Mouse (Mus musculus) MEL (cell line): ENCODE results near the gene Scpep1. TPM values are rescaled to one million over a fixed set of nuclear protein-coding genes. Genes with fewer than 3 reads are reported as not detected.
"Not testable (repeated sequence)": the region's sequence is repeated elsewhere in the genome, so short reads cannot be mapped to it uniquely, and the experiment has no call there.

ENCODE experiments used
- DNase-seq: peaks from one replicate; pipeline ENCODE4 v3.0.0; 2011; ENCODE audit warnings: low read depth, low spot score
- H3K27ac ChIP-seq: 2 replicates; pipeline ENCODE4 v1.5.1; 2012; ENCODE audit warnings: low read depth, mild to moderate bottlenecking, control low read depth, low read length, moderate library complexity; ENCODE audit not compliant: control insufficient read depth
- H3K27me3 ChIP-seq, 2 experiments: fragments of 150-350 bp in 1 of 2; sonication (generic) in 1 of 2; 2 replicates each; pipeline ENCODE4 v1.6.1; 2012; ENCODE audit warnings: low read length in 2 of 2, mild to moderate bottlenecking in 2 of 2, improper control_type of control experiment in 1 of 2, moderate library complexity in 1 of 2; ENCODE audit not compliant: insufficient read depth in 2 of 2, control insufficient read depth in 1 of 2
- H3K36me3 ChIP-seq, 2 experiments: 2 replicates each; pipeline ENCODE4 v1.6.1; 2012 to 2014; ENCODE audit warnings: low read length in 2 of 2, improper control_type of control experiment in 1 of 2, inconsistent platforms in 1 of 2, mild to moderate bottlenecking in 1 of 2; ENCODE audit not compliant: insufficient read depth in 2 of 2, control insufficient read depth in 1 of 2
- H3K4me1 ChIP-seq, 2 experiments: fragments of 150-350 bp in 1 of 2; sonication (generic) in 1 of 2; 2 replicates each; pipeline ENCODE4 v1.6.1; 2012; ENCODE audit warnings: low read length in 2 of 2, improper control_type of control experiment in 1 of 2, mild to moderate bottlenecking in 1 of 2; ENCODE audit not compliant: insufficient read depth in 2 of 2, control insufficient read depth in 1 of 2
- H3K4me3 ChIP-seq, 2 experiments: fragments of 150-350 bp in 1 of 2; sonication (generic) in 1 of 2; 2 replicates each; pipeline ENCODE4 v1.5.1; 2012; ENCODE audit warnings: low read depth in 2 of 2, low read length in 2 of 2, mild to moderate bottlenecking in 2 of 2, moderate library complexity in 2 of 2, control low read depth in 1 of 2, improper control_type of control experiment in 1 of 2; ENCODE audit not compliant: control insufficient read depth in 1 of 2, insufficient read depth in 1 of 2
- H3K79me2 ChIP-seq: 2 replicates; pipeline ENCODE4 v1.6.1; 2012; ENCODE audit warnings: mild to moderate bottlenecking, low read length, moderate library complexity; ENCODE audit not compliant: control insufficient read depth, poor library complexity, insufficient read depth
- H3K9ac ChIP-seq: 2 replicates; pipeline ENCODE4 v1.6.1; 2012; ENCODE audit warnings: low read depth, mild to moderate bottlenecking, control low read depth, low read length, moderate library complexity; ENCODE audit not compliant: control insufficient read depth, poor library complexity, severe bottlenecking
- H3K9me3 ChIP-seq: fragments of 150-350 bp; sonication (generic); replicated peaks from 2 replicates; pipeline ENCODE4 v1.6.1; 2012; ENCODE audit warnings: mild to moderate bottlenecking, low read length, improper control_type of control experiment, moderate library complexity; ENCODE audit not compliant: insufficient read depth
- CHD1 ChIP-seq: IDR thresholded peaks from 2 replicates; pipeline ENCODE4 v1.6.1; 2012; ENCODE audit warnings: low read depth, mild to moderate bottlenecking, inconsistent platforms, low read length, improper control_type of control experiment
- CHD2 ChIP-seq: IDR thresholded peaks from 2 replicates; pipeline ENCODE4 v1.6.1; 2011; ENCODE audit warnings: low read length, improper control_type of control experiment
- CTCF ChIP-seq, 3 experiments: IDR thresholded peaks in 2 of 3; conservative IDR thresholded peaks in 1 of 3; 2 replicates each; pipeline ENCODE4 v1.5.1; 2011 to 2012; ENCODE audit warnings: low read length in 3 of 3, low read depth in 2 of 3, mild to moderate bottlenecking in 2 of 3, improper control_type of control experiment in 1 of 3, inconsistent platforms in 1 of 3, mixed read lengths in 1 of 3, moderate library complexity in 1 of 3; ENCODE audit not compliant: control insufficient read depth in 1 of 3, insufficient read depth in 1 of 3, poor library complexity in 1 of 3, severe bottlenecking in 1 of 3
- ELF1 ChIP-seq: IDR thresholded peaks from 2 replicates; pipeline ENCODE4 v1.6.1; 2014; ENCODE audit warnings: low read depth, mild to moderate bottlenecking, inconsistent platforms, low read length, improper control_type of control experiment, moderate library complexity
- EP300 ChIP-seq, 2 experiments: IDR thresholded peaks; 2 replicates each; pipeline ENCODE4 v1.6.1; 2011; ENCODE audit warnings: improper control_type of control experiment in 2 of 2, low read length in 2 of 2, low read depth in 1 of 2, mild to moderate bottlenecking in 1 of 2
- ETS1 ChIP-seq: IDR thresholded peaks from 2 replicates; pipeline ENCODE4 v1.6.1; 2012; ENCODE audit warnings: low read depth, mild to moderate bottlenecking, inconsistent platforms, low read length, improper control_type of control experiment, moderate library complexity
- GABPA ChIP-seq: IDR thresholded peaks from 2 replicates; pipeline ENCODE4 v1.6.1; 2012; ENCODE audit warnings: low read depth, mild to moderate bottlenecking, inconsistent platforms, low read length, improper control_type of control experiment, moderate library complexity
- GATA1 ChIP-seq: IDR thresholded peaks from 2 replicates; pipeline ENCODE4 v1.6.1; 2011; ENCODE audit warnings: low read depth, low read length, improper control_type of control experiment
- HCFC1 ChIP-seq: IDR thresholded peaks from 2 replicates; pipeline ENCODE4 v1.6.1; 2012; ENCODE audit warnings: low read depth, mild to moderate bottlenecking, inconsistent platforms, low read length, improper control_type of control experiment, moderate library complexity
- JUND ChIP-seq: IDR thresholded peaks from 2 replicates; pipeline ENCODE4 v1.6.1; 2011; ENCODE audit warnings: low read depth, mild to moderate bottlenecking, improper control_type of control experiment, low read length
- MAFK ChIP-seq: IDR thresholded peaks from 2 replicates; pipeline ENCODE4 v1.6.1; 2011; ENCODE audit warnings: low read depth, mild to moderate bottlenecking, low read length, improper control_type of control experiment, borderline replicate concordance
- MAZ ChIP-seq: IDR thresholded peaks from 2 replicates; pipeline ENCODE4 v1.6.1; 2012; ENCODE audit warnings: low read depth, mild to moderate bottlenecking, inconsistent platforms, low read length, improper control_type of control experiment
- MEF2A ChIP-seq: IDR thresholded peaks from 2 replicates; pipeline ENCODE4 v1.6.1; 2014; ENCODE audit warnings: low read depth, mild to moderate bottlenecking, inconsistent platforms, low read length, improper control_type of control experiment; ENCODE audit not compliant: poor library complexity, insufficient replicate concordance, severe bottlenecking; ENCODE audit errors: extremely low read depth
- MXI1 ChIP-seq: IDR thresholded peaks from 2 replicates; pipeline ENCODE4 v1.6.1; 2011; ENCODE audit warnings: mild to moderate bottlenecking, low read depth, low read length, improper control_type of control experiment
- MYC ChIP-seq: IDR thresholded peaks from 2 replicates; pipeline ENCODE4 v1.6.1; 2011; ENCODE audit warnings: low read depth, mild to moderate bottlenecking, low read length, improper control_type of control experiment, moderate library complexity
- NELFE ChIP-seq: IDR thresholded peaks from 2 replicates; pipeline ENCODE4 v1.6.1; 2011; ENCODE audit warnings: low read depth, low read length, improper control_type of control experiment
- NRF1 ChIP-seq: IDR thresholded peaks from 2 replicates; pipeline ENCODE4 v1.6.1; 2014; ENCODE audit warnings: low read depth, mild to moderate bottlenecking, inconsistent platforms, low read length, improper control_type of control experiment, moderate library complexity; ENCODE audit not compliant: poor library complexity, insufficient read depth, severe bottlenecking
- POLR2AphosphoS2 ChIP-seq: IDR thresholded peaks from 2 replicates; pipeline ENCODE4 v1.6.1; 2011; ENCODE audit warnings: low read length, improper control_type of control experiment
- POLR2AphosphoS5 ChIP-seq: IDR thresholded peaks from 2 replicates; pipeline ENCODE4 v1.6.1; 2012; ENCODE audit warnings: low read depth, borderline replicate concordance, mild to moderate bottlenecking, inconsistent platforms, low read length, moderate library complexity, mixed read lengths
- RAD21 ChIP-seq: IDR thresholded peaks from 2 replicates; pipeline ENCODE4 v1.6.1; 2011; ENCODE audit warnings: mild to moderate bottlenecking, low read depth, low read length, improper control_type of control experiment
- SIN3A ChIP-seq: IDR thresholded peaks from 2 replicates; pipeline ENCODE4 v1.6.1; 2012; ENCODE audit warnings: low read length, improper control_type of control experiment, inconsistent platforms
- SMC3 ChIP-seq: IDR thresholded peaks from 2 replicates; pipeline ENCODE4 v1.6.1; 2011; ENCODE audit warnings: low read depth, low read length, improper control_type of control experiment
- TBP ChIP-seq: IDR thresholded peaks from 2 replicates; pipeline ENCODE4 v1.8.0; 2011; ENCODE audit warnings: low read depth, low read length, improper control_type of control experiment
- UBTF ChIP-seq: IDR thresholded peaks from 2 replicates; pipeline ENCODE4 v1.6.1; 2012; ENCODE audit warnings: low read depth, mild to moderate bottlenecking, inconsistent platforms, low read length, improper control_type of control experiment, moderate library complexity, borderline replicate concordance; ENCODE audit not compliant: insufficient read depth
- USF1 ChIP-seq: IDR thresholded peaks from 2 replicates; pipeline ENCODE4 v1.6.1; 2014; ENCODE audit warnings: low read depth, mild to moderate bottlenecking, inconsistent platforms, low read length, improper control_type of control experiment, moderate library complexity
- USF2 ChIP-seq, 2 experiments: IDR thresholded peaks; 2 replicates each; pipeline ENCODE4 v1.6.1; 2011 to 2012; ENCODE audit warnings: improper control_type of control experiment in 2 of 2, low read length in 2 of 2, borderline replicate concordance in 1 of 2, inconsistent platforms in 1 of 2, low read depth in 1 of 2, mild to moderate bottlenecking in 1 of 2; ENCODE audit not compliant: insufficient read depth in 1 of 2
- ZC3H11A ChIP-seq: IDR thresholded peaks from 2 replicates; pipeline ENCODE4 v1.6.1; 2012; ENCODE audit warnings: low read depth, mild to moderate bottlenecking, inconsistent platforms, low read length, improper control_type of control experiment
- ZKSCAN1 ChIP-seq: IDR thresholded peaks from 2 replicates; pipeline ENCODE4 v1.6.1; 2012; ENCODE audit warnings: low read depth, mild to moderate bottlenecking, inconsistent platforms, low read length, improper control_type of control experiment, moderate library complexity
- ZNF384 ChIP-seq: IDR thresholded peaks from 2 replicates; pipeline ENCODE4 v1.6.1; 2012; ENCODE audit warnings: low read depth, mild to moderate bottlenecking, inconsistent platforms, low read length, improper control_type of control experiment
- polyA plus RNA-seq, 2 experiments: library from polyadenylated mRNA; stranded (reverse) in 1 of 2; unstranded in 1 of 2; fragments of >175 nt in 1 of 2; fragments of >200 nt in 1 of 2; gene quantifications; 2 replicates each; pipeline versions ENCODE4 v1.2.1 to v1.2.4; 2012; ENCODE audit warnings: low replicate concordance in 2 of 2, low read depth in 1 of 2; ENCODE audit not compliant: insufficient read length in 2 of 2, insufficient read depth in 1 of 2, missing spikeins in 1 of 2
- total RNA-seq: library from RNA; depleted of rRNA; stranded (reverse); fragments of 300-350 nt; gene quantifications from 2 replicates; pipeline ENCODE4 v1.2.3, GENCODE M21; 2012

Scpep1 gene
- total and polyA plus RNA-seq, 3 experiments: 7.9 to 15.6 TPM; not detected in 1

GRCm38 (mm10) chr11:88997343-88997742 lies 42.1 kb upstream of the Scpep1 start:
- peak; percentile 70; the same call in 1 of the 2 replicates for TF ChIP-seq MAFK
- TF ChIP-seq ZNF384: peak; percentile 79; the same call in 1 of the 2 replicates
- peak in 1 of 3 experiments; percentile 26; a peak in 1 of 6 replicates for TF ChIP-seq CTCF (IDR thresholded peaks at IDR 0.05 in 2 of 3, conservative IDR thresholded peaks at IDR 0.05 in 1 of 3; ENCODE audit: control insufficient read depth in 1 of 3, insufficient read depth in 1 of 3, low read depth in 2 of 3, low read length in 3 of 3, poor library complexity in 1 of 3, severe bottlenecking in 1 of 3)
- 0 out of 2 replicates have a peak, but pooled peaks have one; percentile 39 for TF ChIP-seq SIN3A
- TF ChIP-seq MAZ: 0 out of 2 replicates have a peak, but pooled peaks have one; percentile 51
- TF ChIP-seq GABPA: peak; percentile 57; the same call in 1 of the 2 replicates
- TF ChIP-seq MXI1: peak; percentile 52
- TF ChIP-seq, all 39 proteins: peak for 7; not testable (repeated sequence) for 32

GRCm38 (mm10) chr11:88996427-88996826 lies 41.2 kb upstream of the Scpep1 start:
- Histone ChIP-seq H3K4me1 (peaks cover 14 to 33% of the 10 kb centered on the region in 2 experiments), H3K9ac (no peak overlapping the region), H3K79me2 (peaks cover 22% of the 10 kb centered on the region), H3K27ac (peak overlapping the region; percentile 22; the same call in 1 of the 2 replicates), H3K36me3 (peaks cover 0 to 27% of the 10 kb centered on the region in 2 experiments; a peak in 3 of 4 replicates), H3K27me3 (no peaks in the 10 kb centered on the region), H3K4me3 (peak overlapping the region in 1 of 2 experiments; percentile 30; a peak in 2 of 4 replicates), H3K9me3 (no peaks in the 10 kb centered on the region)
- DNase-seq: peak; percentile 87
- TF ChIP-seq CHD2 (no peak), ETS1 (peak; percentile 62), POLR2AphosphoS2 (no peak), POLR2AphosphoS5 (no peak), MAFK (no peak), ZNF384 (no peak), RAD21 (no peak), JUND (no peak), GATA1 (peak; percentile 67), SMC3 (no peak), TBP (no peak), MYC (peak; percentile 19; the same call in 1 of the 2 replicates), UBTF (no peak), CHD1 (no peak), USF1 (no peak), NRF1 (no peak), USF2 (IDR thresholded peaks at IDR 0.05; ENCODE audit: borderline replicate concordance in 1 of 2, insufficient read depth in 1 of 2, low read depth in 1 of 2, low read length in 2 of 2) (no peak), ZKSCAN1 (no peak), SIN3A (peak; percentile 48; the same call in 1 of the 2 replicates), MEF2A (no peak), ELF1 (peak; percentile 38; the same call in 1 of the 2 replicates), NELFE (no peak), ZC3H11A (no peak), EP300 (IDR thresholded peaks at IDR 0.05; ENCODE audit: low read depth in 1 of 2, low read length in 2 of 2) (peak; percentile 62 to 66; a peak in 3 of 4 replicates), MXI1 (peak; percentile 21; the same call in 1 of the 2 replicates), HCFC1 (no peak), MAZ (no peak)

More at GRCm38 (mm10) chr11:88997343-88997742, 42.1 kb upstream of the Scpep1 start:
- Histone ChIP-seq H3K4me1 (peaks cover 16 to 39% of the 10 kb centered on the region in 2 experiments), H3K36me3 (peaks cover 0 to 32% of the 10 kb centered on the region in 2 experiments; a peak in 3 of 4 replicates), H3K79me2 (peaks cover 30% of the 10 kb centered on the region)
- not testable (repeated sequence) for H3K27me3 ChIP-seq, H3K4me3 ChIP-seq, H3K9me3 ChIP-seq, H3K27ac ChIP-seq, H3K9ac ChIP-seq
- DNase-seq: peak; percentile 46
